Mouse (Mus musculus): ENCODE data around the gene Sstr4.
A peak's percentile ranks its signal among the peaks of the same experiment; 100 is the strongest.

Sstr4 gene

DNA sequence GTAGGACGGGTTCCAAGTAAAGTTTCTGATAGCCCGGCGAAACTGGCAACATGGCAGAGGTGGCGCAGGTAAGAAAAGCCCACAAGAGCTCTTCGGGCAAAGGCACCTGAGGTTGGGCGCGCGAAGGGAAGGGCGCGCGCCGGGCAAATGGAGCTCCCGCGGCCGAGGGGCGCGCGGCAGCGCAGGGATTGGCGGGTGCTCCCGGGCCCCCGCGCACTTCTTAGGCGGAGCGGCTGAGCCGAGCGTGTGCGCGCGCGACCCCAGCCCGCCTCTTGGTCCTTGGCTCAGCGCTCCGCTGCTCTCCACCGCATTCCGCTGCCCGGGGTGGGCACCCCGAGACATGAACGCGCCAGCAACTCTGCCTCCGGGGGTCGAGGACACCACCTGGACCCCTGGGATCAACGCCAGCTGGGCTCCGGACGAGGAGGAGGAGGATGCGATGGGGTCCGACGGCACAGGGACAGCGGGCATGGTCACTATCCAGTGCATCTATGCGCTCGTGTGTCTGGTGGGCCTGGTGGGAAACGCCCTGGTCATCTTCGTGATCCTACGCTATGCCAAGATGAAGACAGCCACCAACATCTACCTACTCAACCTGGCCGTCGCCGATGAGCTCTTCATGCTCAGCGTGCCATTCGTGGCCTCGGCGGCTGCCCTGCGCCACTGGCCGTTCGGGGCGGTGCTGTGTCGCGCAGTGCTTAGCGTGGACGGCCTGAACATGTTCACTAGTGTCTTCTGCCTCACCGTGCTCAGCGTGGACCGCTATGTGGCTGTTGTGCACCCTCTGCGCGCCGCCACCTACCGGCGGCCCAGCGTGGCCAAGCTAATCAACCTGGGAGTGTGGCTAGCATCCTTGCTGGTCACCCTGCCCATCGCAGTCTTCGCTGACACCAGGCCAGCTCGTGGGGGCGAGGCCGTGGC lies at the start of gene Sstr4:
Sstr4 (plus strand) TSS at position 214 of the 921 bp plus-strand sequence.
- DNase-seq (ENCODE audit: low spot score): peak; percentile 35

DNA sequence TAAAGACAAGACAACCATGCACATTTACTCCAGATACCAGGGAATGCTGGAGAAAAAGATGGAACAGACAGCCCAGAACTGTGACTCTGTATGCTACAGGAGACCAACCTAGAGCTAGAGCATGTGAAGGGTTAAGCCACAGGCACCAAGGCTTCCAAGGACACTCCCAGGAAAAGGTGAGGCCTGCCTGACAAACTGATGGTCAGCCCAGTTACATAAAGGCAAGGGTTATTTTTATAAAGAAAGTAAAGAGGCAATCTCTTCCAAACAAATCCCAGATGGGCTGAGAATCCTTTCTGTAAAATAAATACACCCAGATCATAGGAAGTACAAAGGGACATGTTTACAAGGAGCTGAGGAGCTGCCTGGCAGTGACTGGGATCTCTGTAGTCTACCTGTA lies 49.8 kb upstream of the Sstr4 start:
- DNase-seq (ENCODE audit: low spot score): no peak

DNA sequence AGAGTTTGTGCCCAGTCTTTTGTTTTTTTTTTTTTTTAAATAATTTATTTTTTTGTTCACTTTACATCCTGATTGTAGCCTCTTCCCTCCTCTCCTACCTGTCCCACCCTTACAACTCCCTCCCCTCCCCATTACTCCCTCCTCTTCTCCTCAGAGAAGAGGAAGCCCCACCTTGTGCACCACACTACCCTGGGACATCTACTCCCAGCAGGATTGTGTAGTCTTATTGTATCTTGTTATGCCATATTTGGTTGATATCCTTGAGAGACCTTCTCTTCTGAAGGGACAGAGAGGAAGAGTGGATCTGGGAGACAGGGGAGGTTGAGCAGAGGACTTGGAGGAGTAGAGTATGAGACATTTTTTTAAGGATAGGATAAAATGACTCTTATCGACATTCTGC lies 48.2 kb upstream of the Sstr4 start:
- no peak for DNase-seq (ENCODE audit: low spot score)

DNA sequence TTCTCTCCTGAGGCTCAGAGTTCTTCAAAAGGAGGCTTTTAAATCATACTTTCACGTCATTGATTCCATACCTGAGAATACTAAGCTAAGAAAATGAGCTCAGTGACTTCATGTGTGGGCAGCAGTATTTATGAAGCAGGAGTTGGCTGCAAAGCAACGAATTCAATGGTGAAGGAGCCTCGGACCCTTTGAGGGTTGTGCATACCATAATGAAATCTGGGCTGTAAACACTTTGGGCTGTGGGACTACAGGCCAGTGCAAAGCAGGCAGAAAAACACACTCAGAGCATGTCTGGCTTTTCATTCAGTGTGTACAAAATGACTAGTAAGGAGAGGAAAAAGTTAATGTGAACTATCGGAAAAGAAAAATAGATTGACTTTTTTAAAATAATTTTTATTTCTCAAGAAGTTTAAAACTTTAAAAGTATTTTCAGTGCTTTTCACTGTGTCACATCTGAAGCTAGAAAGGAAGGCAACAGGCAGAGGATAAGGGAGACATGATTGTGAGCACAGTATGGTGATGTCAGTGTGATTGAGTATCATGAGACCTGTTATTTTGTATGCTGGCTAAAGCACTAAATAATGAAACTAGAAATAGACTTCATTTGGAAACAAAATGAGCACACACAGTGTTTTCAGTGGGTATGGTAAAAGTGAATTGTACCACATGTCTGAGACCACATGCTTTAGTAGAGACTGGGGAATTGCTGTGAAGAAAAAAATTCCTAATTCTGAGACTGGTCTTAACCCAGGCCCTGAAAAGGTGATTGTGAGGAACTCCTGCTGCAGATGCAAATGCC lies 45.4 kb upstream of the Sstr4 start:
- no peak for DNase-seq (ENCODE audit: low spot score)

DNA sequence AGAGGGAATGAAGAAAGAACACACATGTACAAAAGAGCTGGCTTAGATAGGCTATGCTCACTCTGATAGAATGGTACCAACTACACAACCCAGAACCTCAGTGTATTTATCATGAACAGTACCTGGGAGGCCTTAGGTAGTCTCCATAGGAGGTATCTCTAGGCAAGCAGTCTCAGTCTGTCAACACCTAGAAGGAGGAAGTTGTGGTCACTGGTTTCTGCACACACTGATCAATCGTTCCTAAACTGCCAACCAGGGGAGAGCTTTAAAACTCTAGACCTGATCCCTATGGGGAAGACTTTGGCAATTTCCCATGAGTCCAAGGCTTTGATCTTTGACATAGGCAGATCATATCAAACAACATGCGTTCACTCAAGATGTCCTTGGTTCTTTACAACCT lies 44.7 kb upstream of the Sstr4 start:
- DNase-seq (ENCODE audit: low spot score): no peak

DNA sequence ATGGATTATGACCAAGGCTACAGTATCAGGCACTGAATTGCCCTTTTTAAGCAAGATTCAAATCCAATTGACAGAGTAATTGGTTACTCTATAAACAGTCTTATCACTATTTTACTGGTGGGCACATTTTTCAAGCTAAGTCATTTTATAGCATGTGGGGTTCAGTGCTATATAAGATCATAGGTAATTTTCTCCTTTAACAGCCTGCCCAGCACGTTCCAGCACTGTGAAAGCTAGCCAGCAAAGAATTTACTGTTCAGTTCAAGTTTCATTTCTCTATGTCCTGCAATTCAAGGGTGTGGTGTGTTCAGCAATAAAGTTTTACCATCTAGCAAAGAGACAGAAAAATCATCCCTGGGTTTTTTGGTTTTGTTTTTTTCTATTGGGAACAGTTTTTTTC lies 42.5 kb upstream of the Sstr4 start:
- DNase-seq (ENCODE audit: low spot score): no peak

DNA sequence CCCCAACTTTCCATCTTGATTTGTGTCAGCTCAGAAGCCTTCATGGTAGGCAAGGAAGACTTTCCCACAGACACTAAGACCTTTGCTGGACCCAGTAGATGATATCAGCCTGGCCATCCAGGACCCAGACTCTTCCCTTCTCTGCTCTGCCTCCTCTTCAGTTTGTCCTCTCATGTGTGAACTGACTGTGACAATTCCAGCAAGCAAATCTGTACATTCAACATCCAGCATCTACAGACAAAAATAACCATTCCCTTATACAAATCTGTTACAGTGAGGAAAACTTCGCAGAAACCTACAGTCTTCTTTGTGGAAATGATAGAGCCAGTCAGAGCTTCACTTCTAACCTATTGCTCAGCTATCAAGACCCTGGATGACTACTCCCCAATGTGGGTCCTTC lies 38.0 kb upstream of the Sstr4 start:
- no peak for DNase-seq (ENCODE audit: low spot score)

DNA sequence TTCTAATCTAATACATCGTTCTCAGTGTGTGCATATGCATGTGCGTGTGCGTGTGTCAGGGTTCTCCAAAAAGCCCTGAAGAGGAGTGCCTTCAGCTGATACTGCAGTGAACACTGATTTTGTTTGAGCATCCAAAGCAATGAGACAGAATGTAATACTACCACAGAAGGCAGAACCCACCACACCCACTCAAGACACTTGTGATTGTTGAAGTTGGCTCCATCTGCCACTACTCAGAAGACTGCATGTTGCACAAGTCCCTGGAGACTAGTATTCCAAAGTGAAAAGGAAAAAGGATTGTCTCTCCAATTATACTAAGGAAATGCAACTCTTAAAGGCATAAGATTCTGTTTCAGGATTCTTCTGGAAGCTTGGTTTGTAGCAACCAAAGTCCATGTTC lies 30.6 kb upstream of the Sstr4 start:
- DNase-seq (ENCODE audit: low spot score): no peak

DNA sequence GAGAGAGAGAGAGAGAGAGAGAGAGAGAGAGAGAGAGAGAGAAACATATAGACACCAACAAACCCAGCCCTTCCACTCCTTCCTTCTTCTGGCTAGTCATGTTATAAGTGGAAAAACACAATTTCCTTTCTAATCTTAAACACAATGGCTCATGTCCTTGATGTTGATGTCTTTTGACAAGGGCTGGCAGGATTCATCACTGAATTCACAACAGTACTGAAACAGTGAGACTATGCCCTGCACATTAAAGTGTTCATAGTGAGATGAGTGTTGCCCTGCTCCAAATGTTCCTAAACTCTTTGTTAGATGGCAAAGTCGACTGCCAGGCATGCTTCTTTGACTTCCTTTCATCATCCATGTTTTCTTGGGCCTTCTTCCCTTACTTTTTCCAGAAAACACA lies 29.9 kb upstream of the Sstr4 start:
- no peak for DNase-seq (ENCODE audit: low spot score)

DNA sequence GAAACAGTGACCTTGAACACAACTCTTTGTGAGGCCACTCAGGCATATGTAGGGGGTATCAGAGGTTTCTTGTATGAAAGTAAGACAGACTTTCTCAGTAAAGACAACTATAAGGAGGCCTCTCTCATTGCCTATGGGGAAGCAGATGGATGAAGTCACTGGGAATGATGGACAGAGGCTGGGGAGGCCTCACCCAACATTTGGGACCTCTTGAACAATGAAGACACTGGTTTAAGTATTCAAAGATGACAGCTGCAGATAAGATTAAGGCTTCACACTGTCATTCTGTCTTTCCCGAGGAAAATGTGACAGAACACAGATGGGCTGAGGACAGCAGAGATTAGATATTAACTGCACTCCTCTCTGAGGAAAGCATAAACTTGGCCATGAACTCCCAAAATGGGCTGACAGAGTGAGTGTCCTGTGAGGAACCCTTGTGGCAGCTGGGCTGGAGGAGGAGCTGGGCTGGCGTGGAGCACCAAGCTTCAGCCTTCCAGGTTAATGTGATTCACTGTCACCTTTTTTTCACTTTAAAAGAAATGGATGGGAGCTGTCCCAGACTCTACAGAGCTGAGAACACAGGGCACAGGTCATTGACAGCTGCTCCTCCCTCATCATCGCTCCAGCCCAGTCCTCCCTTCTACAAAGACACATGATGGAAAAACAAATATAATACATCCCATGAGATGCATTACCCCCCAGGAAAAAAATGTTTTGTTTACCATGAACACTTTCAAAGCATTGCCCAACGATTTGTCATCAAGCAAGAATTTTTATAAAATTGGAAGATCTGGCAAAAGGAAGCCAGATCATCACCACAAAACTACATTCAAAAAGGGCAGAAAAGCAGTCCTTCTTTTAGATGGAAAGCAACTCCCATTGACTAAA lies 23.2 kb upstream of the Sstr4 start:
- peak; percentile 25 for DNase-seq (ENCODE audit: low spot score)

DNA sequence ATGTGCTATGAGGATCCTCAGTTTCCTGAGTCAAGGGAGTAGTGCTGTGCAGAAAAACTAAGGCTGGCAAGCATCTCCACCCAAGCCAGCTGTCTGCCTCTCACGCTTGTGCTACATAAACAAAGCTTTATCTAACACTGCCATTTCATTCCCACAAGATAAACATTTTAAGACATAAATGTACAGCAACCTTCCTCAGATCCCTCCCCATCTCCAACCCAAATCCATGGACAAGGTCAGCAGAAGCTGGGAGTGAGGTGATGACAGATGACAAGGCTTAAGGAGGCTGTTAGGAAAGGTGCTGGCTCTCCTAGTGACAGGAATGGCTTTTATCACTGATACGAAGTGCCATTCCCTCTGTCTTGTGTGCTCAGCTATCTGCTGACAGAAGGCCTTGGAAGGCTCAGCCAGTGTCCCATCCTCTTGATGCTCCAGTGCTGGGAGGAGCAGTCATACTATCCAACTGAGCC lies 21.5 kb upstream of the Sstr4 start:
- no peak for DNase-seq (ENCODE audit: low spot score)

DNA sequence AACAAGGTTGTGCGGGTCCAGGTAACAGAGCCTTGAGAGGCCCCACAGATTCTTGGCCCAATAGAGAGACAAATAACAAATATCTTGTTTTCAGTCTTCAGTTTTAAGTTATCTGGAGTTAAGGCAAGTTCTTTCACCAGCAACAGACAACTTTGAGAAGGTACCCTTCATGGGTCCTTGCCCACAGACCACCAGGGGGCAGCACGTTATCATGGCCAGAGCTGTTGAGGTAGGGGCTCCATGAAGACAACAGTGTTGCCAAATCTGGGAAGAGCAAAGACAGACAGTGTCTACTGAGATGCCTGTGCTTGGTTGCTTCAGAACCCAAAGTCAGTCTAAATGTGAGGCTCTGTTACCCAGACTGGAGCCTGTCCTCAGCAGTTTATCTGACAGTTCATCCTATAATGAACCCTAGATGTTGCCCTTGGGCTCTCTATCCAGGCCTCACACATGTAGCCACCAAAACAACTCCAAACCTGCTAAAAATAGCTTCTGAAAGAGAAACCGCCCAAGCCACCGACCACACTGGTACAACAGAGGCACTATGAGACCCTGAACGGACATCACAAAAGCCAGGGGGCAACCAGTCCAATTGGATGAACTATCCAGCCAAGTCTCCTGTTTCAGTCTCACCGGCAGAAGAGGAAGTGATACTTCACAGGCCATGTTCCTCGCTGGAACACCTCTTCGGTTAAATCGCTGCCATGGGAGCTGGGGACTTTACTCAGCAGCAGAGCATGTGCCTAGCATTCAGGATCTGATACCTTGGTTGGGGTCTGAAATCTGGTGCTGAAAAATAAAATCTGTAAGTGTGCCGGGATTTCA lies 19.6 kb upstream of the Sstr4 start:
- peak; percentile 29 for DNase-seq (ENCODE audit: low spot score)

DNA sequence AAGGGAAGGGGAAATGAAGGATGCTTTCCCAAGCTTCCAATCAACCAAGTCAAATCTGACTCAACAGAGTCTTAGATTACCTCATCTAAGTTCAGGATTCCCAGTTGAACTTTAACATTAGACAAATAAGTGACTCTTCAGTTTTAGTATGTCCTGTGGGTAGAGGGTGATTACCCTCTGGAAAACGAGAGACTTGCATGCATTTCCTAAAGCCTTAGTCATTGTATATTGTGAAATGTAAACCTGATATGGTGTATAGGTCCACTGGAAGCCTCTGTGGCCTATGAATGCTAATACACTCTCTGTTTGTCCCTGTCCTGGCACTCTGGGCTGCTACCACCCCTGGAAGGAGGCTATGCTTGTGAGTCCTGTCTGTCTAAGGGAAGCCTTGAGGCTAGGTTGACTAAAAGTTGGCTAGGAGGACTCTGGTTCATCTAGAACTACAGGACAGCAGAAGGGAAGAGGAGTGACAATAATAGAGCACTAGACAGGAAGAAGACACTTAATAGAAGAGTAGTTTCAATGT lies 16.3 kb upstream of the Sstr4 start:
- DNase-seq (ENCODE audit: low spot score): no peak

DNA sequence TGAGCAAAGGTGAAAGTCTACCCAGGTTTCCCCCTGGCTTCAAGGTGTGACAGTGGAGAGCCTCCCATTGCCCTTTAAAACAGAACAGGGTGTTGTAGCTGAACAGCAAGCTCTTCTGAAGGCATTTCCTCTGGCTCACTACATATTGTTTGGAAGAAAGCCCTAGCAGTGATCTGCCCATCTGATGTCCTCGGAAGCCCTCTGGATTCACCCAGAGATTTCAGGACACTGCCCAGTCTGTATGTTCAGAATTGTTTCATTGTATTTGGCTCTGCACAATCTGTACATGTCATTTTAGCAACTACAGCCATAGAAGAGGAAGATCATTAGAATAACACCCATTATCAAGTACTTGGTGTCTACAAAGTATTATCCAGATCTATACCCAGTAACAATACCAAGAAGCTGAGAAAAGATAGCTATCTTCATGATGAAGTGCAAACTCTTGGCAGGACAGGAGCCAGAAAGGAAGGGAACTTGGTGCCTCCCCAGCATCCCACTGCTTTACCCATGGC lies 15.2 kb upstream of the Sstr4 start:
- no peak for DNase-seq (ENCODE audit: low spot score)

DNA sequence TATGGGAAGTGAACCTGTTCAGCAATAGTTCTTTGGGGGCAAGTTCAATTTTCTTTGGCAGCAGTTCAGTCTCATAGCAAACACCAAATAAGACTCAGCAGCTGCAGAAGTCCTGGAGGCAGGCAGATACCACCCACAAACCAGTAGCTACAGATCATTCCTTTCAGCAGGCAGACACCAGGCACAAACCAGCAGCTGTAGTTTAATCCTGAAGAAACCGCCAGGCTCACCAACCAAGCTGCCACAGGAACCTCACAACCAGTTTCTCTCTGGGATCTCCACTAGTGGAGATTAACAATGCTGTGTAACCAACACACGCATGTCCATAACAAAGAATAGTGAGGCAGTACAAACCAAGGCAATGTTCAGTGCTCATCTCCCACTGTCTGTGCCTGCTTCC lies 14.1 kb upstream of the Sstr4 start:
- no peak for DNase-seq (ENCODE audit: low spot score)

DNA sequence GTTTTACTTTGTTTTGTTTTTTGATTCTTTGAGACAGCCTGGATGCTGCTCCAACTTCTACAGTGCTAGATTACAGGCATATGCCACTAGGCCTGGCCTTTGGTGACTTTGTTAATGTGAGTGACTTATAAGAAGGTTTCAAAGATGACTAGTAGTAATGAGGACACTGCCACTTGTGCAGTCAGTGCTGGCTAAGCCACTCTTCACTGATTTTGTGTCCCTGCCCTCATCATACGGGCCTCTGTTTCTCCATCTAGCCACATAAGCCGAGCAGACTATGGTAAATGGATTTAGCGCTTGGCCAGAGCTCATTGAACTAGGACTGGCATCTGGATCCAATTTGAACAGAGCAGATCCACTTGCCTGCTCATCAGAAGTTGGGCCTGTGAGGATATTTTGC lies 8.7 kb upstream of the Sstr4 start:
- no peak for DNase-seq (ENCODE audit: low spot score)

DNA sequence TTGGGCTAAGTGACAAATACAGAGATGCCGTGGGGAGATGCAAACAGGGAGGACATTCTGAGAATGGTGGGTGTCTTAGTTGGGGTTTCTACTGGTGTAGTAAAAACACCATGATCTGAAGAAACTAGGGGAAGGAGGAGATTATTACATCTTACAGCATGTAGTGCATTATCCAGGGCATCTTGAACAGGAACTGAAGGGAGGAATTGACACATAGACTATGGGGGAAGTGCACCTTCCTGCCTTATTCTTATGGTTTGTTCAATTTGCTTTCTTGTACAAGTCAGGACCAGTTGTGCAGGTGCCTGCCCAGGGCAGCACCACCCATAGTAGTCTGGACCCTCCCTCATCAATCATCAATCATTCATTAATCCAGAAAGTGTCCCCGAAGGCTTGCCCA lies 8.2 kb upstream of the Sstr4 start:
- no peak for DNase-seq (ENCODE audit: low spot score)

DNA sequence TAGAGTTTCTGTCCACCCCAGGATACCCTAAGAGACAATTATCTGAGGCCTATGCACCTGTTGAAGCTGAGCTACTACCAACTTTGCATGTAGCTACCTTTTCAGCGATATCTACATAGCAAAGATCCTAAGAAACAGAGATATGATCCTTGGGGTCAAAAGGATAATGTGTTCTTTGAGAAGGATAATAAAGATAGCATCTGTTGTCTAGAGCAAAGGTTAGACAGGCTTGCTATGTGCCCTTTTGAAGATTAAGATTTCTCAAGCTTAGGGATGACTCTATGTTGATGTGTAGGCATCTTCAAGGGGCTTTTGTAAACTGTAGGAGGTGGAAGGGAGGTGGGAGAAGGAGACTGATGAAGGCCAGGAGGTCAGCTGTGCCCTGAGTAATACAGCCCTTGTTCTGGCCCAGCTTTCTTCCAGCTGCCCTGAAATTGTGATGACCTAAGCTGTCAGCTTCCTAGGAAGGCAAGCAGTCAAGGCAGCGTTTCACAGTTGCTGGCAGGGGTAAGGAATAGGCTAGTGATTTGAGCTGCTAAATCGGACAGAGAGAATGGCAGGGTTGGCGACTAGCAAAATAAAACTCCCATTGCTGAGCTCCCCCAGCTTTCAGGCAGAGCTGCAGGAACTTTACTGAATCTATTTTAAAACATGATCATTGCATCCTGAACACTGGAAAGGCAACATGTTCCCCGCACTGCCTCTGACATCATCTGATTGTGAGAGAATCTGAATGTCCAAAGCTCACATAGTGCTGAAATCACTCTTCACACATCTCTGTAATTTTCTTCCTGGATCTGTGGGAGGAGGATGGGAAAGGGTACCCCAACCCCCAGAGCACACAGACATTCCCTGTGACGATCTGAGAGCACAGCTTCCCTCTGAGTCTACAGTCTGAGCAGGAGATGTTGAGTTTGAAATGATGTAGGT lies 7.2 kb upstream of the Sstr4 start:
- no peak for DNase-seq (ENCODE audit: low spot score)

DNA sequence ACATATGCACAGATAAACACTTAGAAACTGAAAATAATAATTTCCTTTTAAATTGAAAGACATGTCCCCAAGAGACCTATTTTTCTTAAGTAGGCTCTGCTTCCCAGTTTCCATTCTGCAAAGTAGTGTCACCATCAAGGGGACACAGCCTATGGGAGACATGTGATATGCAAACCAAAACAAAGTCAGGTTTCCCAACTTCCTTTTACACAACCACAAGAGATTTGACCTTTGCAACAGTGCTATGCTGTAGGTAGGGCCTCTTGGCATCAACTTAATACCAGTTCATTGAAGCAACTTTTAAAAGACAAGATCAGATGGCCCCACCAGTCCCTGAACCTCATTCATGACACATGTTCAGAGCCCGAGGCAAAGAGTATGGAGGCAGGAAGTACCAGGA lies 2.0 kb upstream of the Sstr4 start:
- no peak for DNase-seq (ENCODE audit: low spot score)

DNA sequence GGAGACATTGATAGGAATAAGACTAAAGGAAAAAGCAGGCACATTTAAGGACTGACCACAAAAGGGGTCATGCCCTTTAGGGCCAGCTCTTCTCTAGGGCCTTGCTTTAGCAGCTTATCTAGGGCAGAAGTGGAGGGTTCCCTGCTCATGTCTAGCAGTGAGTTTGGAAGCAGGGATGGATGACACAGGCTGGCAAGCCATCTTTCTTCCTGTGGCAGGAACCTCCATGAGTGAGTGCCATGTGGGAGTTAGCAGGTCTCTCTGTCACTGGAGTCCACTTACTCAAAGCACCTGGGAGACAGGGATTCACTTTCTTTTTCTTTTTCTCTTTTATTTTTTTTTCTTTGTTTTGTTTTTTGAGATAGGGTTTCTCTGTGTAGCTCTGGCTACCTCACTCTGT lies 1.3 kb upstream of the Sstr4 start:
- no peak for DNase-seq (ENCODE audit: low spot score)
